Mouse (Mus musculus) forebrain, postnatal 0 days (tissue): ENCODE results near the gene AU021092. TPM values are rescaled to one million over a fixed set of nuclear protein-coding genes. Genes with fewer than 3 reads are reported as not detected.

ENCODE experiments used
- ATAC-seq: fragments of 200-750 bp; cut with Nextera tagmentation; 2 replicates; pipeline ENCODE4 v1.8.0; 2017; ENCODE audit warnings: mild to moderate bottlenecking, moderate library complexity
- DNase-seq: peaks from one replicate; pipeline ENCODE4 v3.0.0-alpha.2; 2015
- H3K27ac ChIP-seq: fragments of 300-500 bp; sonication (generic); 2 replicates; pipeline ENCODE4 v1.5.1; 2014; ENCODE audit warnings: low read depth, mild to moderate bottlenecking, antibody characterized with exemption, low read length, moderate library complexity, mixed read lengths
- H3K27me3 ChIP-seq: fragments of 300-500 bp; sonication (generic); 2 replicates; pipeline ENCODE4 v1.6.1; 2014; ENCODE audit warnings: mild to moderate bottlenecking, low read length, mixed read lengths; ENCODE audit not compliant: insufficient read depth
- H3K36me3 ChIP-seq: fragments of 300-500 bp; sonication (generic); 2 replicates; pipeline ENCODE4 v1.6.1; 2014; ENCODE audit warnings: mild to moderate bottlenecking, moderate library complexity; ENCODE audit not compliant: insufficient read depth
- H3K4me1 ChIP-seq: fragments of 300-500 bp; sonication (generic); 2 replicates; pipeline ENCODE4 v1.6.1; 2014; ENCODE audit warnings: antibody characterized with exemption; ENCODE audit not compliant: insufficient read depth
- H3K4me2 ChIP-seq: fragments of 300-500 bp; sonication (generic); 2 replicates; pipeline ENCODE4 v1.6.1; 2014; ENCODE audit warnings: low read depth, mild to moderate bottlenecking, moderate library complexity
- H3K4me3 ChIP-seq: fragments of 300-500 bp; sonication (generic); 2 replicates; pipeline ENCODE4 v1.5.1; 2014; ENCODE audit warnings: low read depth, low read length, mixed read lengths
- H3K9ac ChIP-seq: fragments of 300-500 bp; sonication (generic); 2 replicates; pipeline ENCODE4 v1.6.1; 2014; ENCODE audit warnings: mild to moderate bottlenecking
- H3K9me3 ChIP-seq: fragments of 300-500 bp; sonication (generic); 2 replicates; pipeline ENCODE4 v1.6.1; 2016; ENCODE audit warnings: low read length
- CTCF ChIP-seq: sonication (generic); IDR thresholded peaks from 2 replicates; pipeline ENCODE4 v1.5.1; 2016; ENCODE audit warnings: antibody characterized with exemption, control low read depth, low read depth
- WGBS: fragments of 180-500 bp; shearing (Covaris S2); extraction: QIAGEN DNeasy Blood & Tissue Kit; methylation state at CpG from one replicate; pipeline ENCODE4 v1.1.7; 2014; 5-methylcytosine and 5-hydroxymethylcytosine counted together
- microRNA-seq, 2 experiments: library from miRNA; unstranded; fragments of <30 nt; microRNA quantifications; one replicate each; pipeline ENCODE4; 2016
- polyA plus RNA-seq: library from polyadenylated mRNA; unstranded; fragments of >200 nt; fragmentation: Nextera tagmentation; extraction: Ambion mirVana; gene quantifications from 2 replicates; pipeline ENCODE4 v1.2.1, GENCODE M21; 2015
- total RNA-seq: library from RNA; depleted of rRNA; stranded (reverse); fragments of >200 nt; gene quantifications from 2 replicates; pipeline ENCODE4 v1.2.3, GENCODE M21; 2014; rRNA removed

AU021092 gene
- total and polyA plus RNA-seq, 2 experiments from 2014 or later, result 9.8 to 21.8 TPM

- no peak overlapping the region for H3K9ac ChIP-seq
- H3K4me3 ChIP-seq, result no peak overlapping the region
- H3K27me3 ChIP-seq, result no peaks in the 10 kb centered on the region
- DNase-seq (no peak), ATAC-seq (no peak)
- no peak overlapping the region for H3K4me2 ChIP-seq
- H3K4me1 ChIP-seq, result no peaks in the 10 kb centered on the region
- no peaks in the 10 kb centered on the region for H3K9me3 ChIP-seq
- no peak for TF ChIP-seq CTCF
- H3K27ac ChIP-seq, result no peak overlapping the region
- H3K36me3 ChIP-seq, result no peaks in the 10 kb centered on the region
- 95% methylated on average over 6 of the region's 6 CpGs for WGBS
These were observed 49.5 kb downstream of the AU021092 start for GRCm38 (mm10) chr16:5172636-5173035.

GRCm38 (mm10) chr16:5168829-5169228 is 53.3 kb downstream of the AU021092 start:
- ATAC-seq, result no peak
- Histone ChIP-seq H3K27ac (no peak overlapping the region), H3K4me2 (no peak overlapping the region), H3K9me3 (no peaks in the 10 kb centered on the region), H3K4me3 (no peak overlapping the region), H3K4me1 (no peaks in the 10 kb centered on the region), H3K9ac (no peak overlapping the region), H3K27me3 (no peaks in the 10 kb centered on the region), H3K36me3 (no peaks in the 10 kb centered on the region)
- DNase-seq, result no peak
- TF ChIP-seq CTCF, result no peak
- WGBS, result 75% methylated on average over 5 of the region's 5 CpGs

- Histone ChIP-seq H3K4me3 (no peak overlapping the region), H3K9ac (no peak overlapping the region), H3K4me1 (no peaks in the 10 kb centered on the region), H3K27me3 (no peaks in the 10 kb centered on the region), H3K4me2 (no peak overlapping the region), H3K27ac (no peak overlapping the region), H3K9me3 (no peaks in the 10 kb centered on the region), H3K36me3 (no peaks in the 10 kb centered on the region)
- DNase-seq (no peak), ATAC-seq (no peak)
- no peak for TF ChIP-seq CTCF
- 89% methylated on average over 2 of the region's 2 CpGs for WGBS
These were observed 54.1 kb downstream of the AU021092 start for GRCm38 (mm10) chr16:5168038-5168437.

- H3K4me2 ChIP-seq, result no peak overlapping the region
- no peak for TF ChIP-seq CTCF
- H3K4me3 ChIP-seq, result no peak overlapping the region
- H3K27me3 ChIP-seq, result no peaks in the 10 kb centered on the region
- DNase-seq (no peak), ATAC-seq (no peak)
- no peak overlapping the region for H3K9ac ChIP-seq
- no peaks in the 10 kb centered on the region for H3K36me3 ChIP-seq
- 87% methylated on average over 6 of the region's 6 CpGs for WGBS
- no peak overlapping the region for H3K27ac ChIP-seq
- H3K9me3 ChIP-seq, result no peaks in the 10 kb centered on the region
- H3K4me1 ChIP-seq, result no peaks in the 10 kb centered on the region
These were observed 57.8 kb downstream of the AU021092 start for GRCm38 (mm10) chr16:5164327-5164726.

Small RNA genes lying within 50 kb of the gene (microRNA-seq; reads per million reads assigned to microRNA genes)
- gene Gm23689, result 0 reads per million in 2 experiments
- 0 reads per million in 2 experiments for gene Gm26095
- 0 reads per million in 2 experiments for gene Mir6364

Other genes starting within 250 kb of the AU021092 start
- gene Sept12, start 224.4 kb downstream of the AU021092 start, total RNA-seq, result not detected in 2 replicates
- not detected in 2 replicates for gene Sept12, start 224.4 kb downstream of the AU021092 start, polyA plus RNA-seq
- not detected in 2 replicates for gene Smim22, start 215.0 kb downstream of the AU021092 start, total RNA-seq
- 0.87 and 1.8 TPM in 2 replicates for gene Smim22, start 215.0 kb downstream of the AU021092 start, polyA plus RNA-seq
- 55.3 and 75.3 TPM in 2 replicates for gene Rogdi, start 208.7 kb downstream of the AU021092 start, total RNA-seq
- gene Rogdi, start 208.7 kb downstream of the AU021092 start, polyA plus RNA-seq, result 107 and 130 TPM in 2 replicates
- 180 and 186 TPM in 2 replicates for gene Glyr1, start 172.4 kb downstream of the AU021092 start, total RNA-seq
- gene Glyr1, start 172.4 kb downstream of the AU021092 start, polyA plus RNA-seq, result 138 and 157 TPM in 2 replicates
- 24.2 and 34.9 TPM in 2 replicates for gene Ubn1, start 172.2 kb downstream of the AU021092 start, total RNA-seq
- 4.7 and 7.0 TPM in 2 replicates for gene Ubn1, start 172.2 kb downstream of the AU021092 start, polyA plus RNA-seq
- 0.08 and 0.10 TPM in 2 replicates for gene Ppl, start 89.9 kb downstream of the AU021092 start, total RNA-seq
- 0.03 and 0.07 TPM in 2 replicates for gene Ppl, start 89.9 kb downstream of the AU021092 start, polyA plus RNA-seq
- 0.15 and 0.48 TPM in 2 replicates for gene Sec14l5, start 75.2 kb downstream of the AU021092 start, total RNA-seq
- 0.05 and 0.08 TPM in 2 replicates for gene Sec14l5, start 75.2 kb downstream of the AU021092 start, polyA plus RNA-seq
- gene Nagpa, start 18.3 kb downstream of the AU021092 start, total RNA-seq, result 6.5 and 8.9 TPM in 2 replicates
- 7.0 and 8.8 TPM in 2 replicates for gene Nagpa, start 18.3 kb downstream of the AU021092 start, polyA plus RNA-seq
- gene Alg1, start 11.3 kb upstream of the AU021092 start, total RNA-seq, result 39.7 and 41.1 TPM in 2 replicates
- gene Alg1, start 11.3 kb upstream of the AU021092 start, polyA plus RNA-seq, result 38.9 and 43.7 TPM in 2 replicates
- 6.3 and 8.3 TPM in 2 replicates for gene Eef2kmt, start 33.7 kb upstream of the AU021092 start, total RNA-seq
- gene Eef2kmt, start 33.7 kb upstream of the AU021092 start, polyA plus RNA-seq, result 6.7 TPM in 2 replicates